ENCODE assay signal across 1 mouse cellular context in the genomic region with DNA sequence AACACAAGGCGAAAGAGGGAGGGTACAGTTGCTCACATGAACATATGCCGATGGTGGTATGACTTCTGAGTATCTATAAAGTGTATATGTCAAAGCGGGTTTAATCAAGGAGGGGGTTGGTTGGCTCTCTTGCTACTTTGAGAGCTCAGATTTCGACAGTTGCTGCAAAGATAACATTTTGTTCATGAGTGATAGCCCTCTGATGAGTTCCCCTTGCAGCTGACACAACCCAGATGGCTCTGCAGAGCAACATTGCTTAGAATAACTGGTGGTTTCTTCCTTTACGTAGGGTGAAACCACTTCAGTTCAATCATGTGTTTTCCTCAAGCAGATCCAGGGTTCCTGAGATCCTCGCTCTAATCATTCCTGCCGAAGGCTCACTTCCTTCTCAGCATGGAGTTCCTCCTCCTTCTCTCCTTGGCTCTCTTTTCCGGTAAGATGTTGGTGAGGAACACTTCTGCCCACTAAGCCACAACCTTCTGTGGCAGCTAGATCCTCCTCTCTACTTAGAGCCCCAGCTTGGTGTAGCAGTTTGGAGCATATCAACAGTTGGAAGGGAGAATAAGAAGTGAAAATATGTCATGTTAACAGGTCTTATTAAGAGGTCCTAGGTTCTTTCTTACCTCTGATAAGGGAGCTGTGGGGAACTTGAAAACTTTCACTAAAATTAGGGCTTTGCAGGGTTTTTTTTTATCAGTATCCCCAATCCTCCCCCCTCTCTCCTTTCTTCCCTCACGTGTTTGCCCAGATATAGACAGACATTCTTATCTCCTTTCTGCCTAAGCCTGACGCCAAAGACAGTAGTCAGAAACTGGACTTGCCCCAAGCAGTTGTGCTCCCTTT.
TF ChIP-seq lines count a peak whose summit lies in the region.

No protein-coding gene starts in this region.

TF ChIP-seq in MEL, 35 proteins besides CTCF, POLR2A, EP300 and RAD21:
- TF ChIP-seq MEF2A (IDR thresholded peaks at IDR 0.05; ENCODE audit: extremely low read depth, insufficient replicate concordance, low read depth, low read length, poor library complexity, severe bottlenecking): peak; percentile 83; the same call in 1 of the 2 replicates
- peak; percentile 44; the same call in 1 of the 2 replicates for TF ChIP-seq MYB (IDR thresholded peaks at IDR 0.05; ENCODE audit: low read depth, low read length)
- TF ChIP-seq ELF1 (IDR thresholded peaks at IDR 0.05; ENCODE audit: low read depth, low read length): no peak
- peak; percentile 98 for TF ChIP-seq ETS1 (IDR thresholded peaks at IDR 0.05; ENCODE audit: low read depth, low read length)
- no peak for TF ChIP-seq POLR2AphosphoS2 (IDR thresholded peaks at IDR 0.05; ENCODE audit: low read length)
- TF ChIP-seq NELFE (IDR thresholded peaks at IDR 0.05; ENCODE audit: low read depth, low read length): no peak
- TF ChIP-seq MAX (IDR thresholded peaks at IDR 0.05; ENCODE audit: low read length): peak; percentile 68
- TF ChIP-seq JUND (IDR thresholded peaks at IDR 0.05; ENCODE audit: low read depth, low read length): no peak
- TF ChIP-seq ZMIZ1 (IDR thresholded peaks at IDR 0.05; ENCODE audit: low read depth, low read length): peak; percentile 29; the same call in 1 of the 2 replicates
- peak; percentile 95 for TF ChIP-seq GATA1 (IDR thresholded peaks at IDR 0.05; ENCODE audit: low read depth, low read length)
- TF ChIP-seq UBTF (IDR thresholded peaks at IDR 0.05; ENCODE audit: borderline replicate concordance, insufficient read depth, low read depth, low read length): no peak
- peak; percentile 97 for TF ChIP-seq TCF12 (IDR thresholded peaks at IDR 0.05; ENCODE audit: low read depth, low read length)
- TF ChIP-seq BHLHE40 (IDR thresholded peaks at IDR 0.05; ENCODE audit: borderline replicate concordance, low read depth, low read length): peak; percentile 100
- peak; percentile 66; the same call in 1 of the 2 replicates for TF ChIP-seq MAFK (IDR thresholded peaks at IDR 0.05; ENCODE audit: borderline replicate concordance, low read depth, low read length)
- no peak for TF ChIP-seq SMC3 (IDR thresholded peaks at IDR 0.05; ENCODE audit: low read depth, low read length)
- TF ChIP-seq USF2 (IDR thresholded peaks at IDR 0.05; ENCODE audit: borderline replicate concordance in 1 of 2, insufficient read depth in 1 of 2, low read depth in 1 of 2, low read length in 2 of 2): peak in 1 of 2 experiments; percentile 45; a peak in 1 of 4 replicates
- peak; percentile 96 for TF ChIP-seq RCOR1 (IDR thresholded peaks at IDR 0.05; ENCODE audit: low read depth, low read length)
- peak; percentile 88 for TF ChIP-seq USF1 (IDR thresholded peaks at IDR 0.05; ENCODE audit: low read depth, low read length)
- TF ChIP-seq TBP (IDR thresholded peaks at IDR 0.05; ENCODE audit: low read depth, low read length): no peak
- peak; percentile 9; the same call in 1 of the 2 replicates for TF ChIP-seq CHD2 (IDR thresholded peaks at IDR 0.05; ENCODE audit: low read length)
- peak; percentile 44; the same call in 1 of the 2 replicates for TF ChIP-seq KAT2A (conservative IDR thresholded peaks at IDR 0.05; ENCODE audit: low read depth, low read length)
- peak; percentile 90 for TF ChIP-seq ZNF384 (IDR thresholded peaks at IDR 0.05; ENCODE audit: low read depth, low read length)
- TF ChIP-seq ZKSCAN1 (IDR thresholded peaks at IDR 0.05; ENCODE audit: low read depth, low read length): no peak
- 0 out of 2 replicates have a peak, but pooled peaks have one; percentile 40 for TF ChIP-seq MAZ (IDR thresholded peaks at IDR 0.05; ENCODE audit: low read depth, low read length)
- no peak for TF ChIP-seq NRF1 (IDR thresholded peaks at IDR 0.05; ENCODE audit: insufficient read depth, low read depth, low read length, poor library complexity, severe bottlenecking)
- TF ChIP-seq SIN3A (IDR thresholded peaks at IDR 0.05; ENCODE audit: low read length): peak; percentile 86
- TF ChIP-seq HCFC1 (IDR thresholded peaks at IDR 0.05; ENCODE audit: low read depth, low read length): 0 out of 2 replicates have a peak, but pooled peaks have one; percentile 35
- TF ChIP-seq TAL1 (IDR thresholded peaks at IDR 0.05; ENCODE audit: low read length): peak; percentile 58
- no peak for TF ChIP-seq GABPA (IDR thresholded peaks at IDR 0.05; ENCODE audit: low read depth, low read length)
- TF ChIP-seq E2F4 (IDR thresholded peaks at IDR 0.05; ENCODE audit: borderline replicate concordance, low read depth, low read length): no peak
- peak; percentile 84 for TF ChIP-seq MXI1 (IDR thresholded peaks at IDR 0.05; ENCODE audit: low read depth, low read length)
- no peak for TF ChIP-seq CHD1 (IDR thresholded peaks at IDR 0.05; ENCODE audit: low read depth, low read length)
- TF ChIP-seq POLR2AphosphoS5 (IDR thresholded peaks at IDR 0.05; ENCODE audit: borderline replicate concordance, low read depth, low read length): no peak
- TF ChIP-seq ZC3H11A (IDR thresholded peaks at IDR 0.05; ENCODE audit: low read depth, low read length): no peak
- TF ChIP-seq MYC (IDR thresholded peaks at IDR 0.05; ENCODE audit: low read depth, low read length): peak; percentile 63; the same call in 1 of the 2 replicates
